Mouse (Mus musculus) urinary bladder, postnatal 10 days (tissue): ENCODE data around the gene Fyco1.

Experiments used
- DNase-seq: peaks from one replicate; pipeline ENCODE4 v3.0.0; 2022; ENCODE audit warnings: low spot score

The Fyco1 gene

GRCm38 (mm10) chr9:123740799-123741198, 110.9 kb downstream of the Fyco1 start:
- no peak for DNase-seq
